Mouse (Mus musculus) bone marrow macrophage, adult 2 months (primary cell): Measurements from ENCODE around the gene Klhl7. TPM values are rescaled to one million over a fixed set of nuclear protein-coding genes. Genes with fewer than 3 reads are reported as not detected.

ENCODE experiments used
- H3K27ac ChIP-seq: 2 replicates; pipeline ENCODE4 v1.5.1; 2012; ENCODE audit warnings: low read depth, low read length; ENCODE audit not compliant: insufficient read depth
- H3K4me1 ChIP-seq: 2 replicates; pipeline ENCODE4 v1.6.1; 2012; ENCODE audit warnings: low read length; ENCODE audit not compliant: control insufficient read depth, insufficient read depth
- H3K4me3 ChIP-seq: 2 replicates; pipeline ENCODE4 v1.5.1; 2012; ENCODE audit warnings: mild to moderate bottlenecking, low read length, moderate library complexity; ENCODE audit not compliant: insufficient read depth
- CTCF ChIP-seq: IDR thresholded peaks from 2 replicates; pipeline ENCODE4 v1.5.1; 2012; ENCODE audit warnings: low read depth, mild to moderate bottlenecking, low read length, moderate library complexity
- POLR2A ChIP-seq: IDR thresholded peaks from 2 replicates; pipeline ENCODE4 v1.6.1; 2012; ENCODE audit warnings: mild to moderate bottlenecking, low read depth, low read length, borderline replicate concordance
- polyA plus RNA-seq: library from polyadenylated mRNA; stranded (reverse); fragments of >200 nt; gene quantifications from 2 replicates; pipeline ENCODE4 v1.2.4, GENCODE M21; 2012; ENCODE audit not compliant: missing spikeins, insufficient read depth, insufficient read length

The Klhl7 gene
- polyA plus RNA-seq, 1 experiment = 15.5 TPM

- Histone ChIP-seq H3K4me1 (no peaks in the 10 kb centered on the region), H3K27ac (no peak overlapping the region), H3K4me3 (no peak overlapping the region)
- TF ChIP-seq POLR2A (no peak), CTCF (no peak)
Measured at GRCm38 (mm10) chr5:24208505-24208904, 108.1 kb downstream of the Klhl7 start.

Other genes with a start within 250 kb of the Klhl7 start
- 24.2 and 24.3 TPM in 2 replicates for gene Fam126a, start 69.9 kb upstream of the Klhl7 start, polyA plus RNA-seq
- 5.5 and 8.4 TPM in 2 replicates for gene Nupl2, start 64.4 kb downstream of the Klhl7 start, polyA plus RNA-seq